Mouse (Mus musculus) hematopoietic multipotent progenitor cell, adult 10-12 weeks (in vitro differentiated cells): ENCODE results near the gene Olfr382. TPM values are rescaled to one million over a fixed set of nuclear protein-coding genes. Genes with fewer than 3 reads are reported as not detected.

Experiments used
- polyA plus RNA-seq: library from polyadenylated mRNA; stranded (reverse); fragments of >175 nt; gene quantifications from 2 replicates; pipeline ENCODE4 v1.2.3, GENCODE M21; 2012; ENCODE audit warnings: low replicate concordance

The Olfr382 gene
- not detected in 2 replicates for polyA plus RNA-seq

GRCm38 (mm10) chr11:73517097-73517496, at the start of gene Olfr382:
Gene Olfr382, minus strand, starts transcription at chr11:73517197.

DNA sequence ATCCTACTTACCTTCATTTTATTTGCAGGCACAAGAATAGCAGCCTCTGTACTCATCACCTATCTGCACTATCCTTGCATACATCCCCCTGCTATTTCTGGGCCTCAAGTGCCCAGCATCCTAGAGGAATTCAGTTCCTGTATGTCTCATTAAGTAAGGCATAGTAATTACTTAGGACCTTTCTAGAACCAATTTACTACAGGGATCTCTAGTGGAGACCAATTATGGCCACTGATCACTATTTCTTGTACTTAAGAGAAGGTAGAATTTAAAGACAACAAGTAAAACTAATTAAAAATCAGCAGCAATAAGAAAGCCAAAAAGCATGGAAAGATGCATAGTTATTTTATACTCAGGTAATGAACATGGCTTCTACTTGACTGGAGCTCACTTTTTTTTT, 25.5 kb downstream of the Olfr382 start, which contains the start of gene Olfr381:
TSS of gene Olfr381 (minus strand) at position 101 of the 400 bp plus-strand sequence.

Other genes starting within 250 kb of the Olfr382 start
- gene Trpv3, start 249.8 kb downstream of the Olfr382 start, polyA plus RNA-seq, result not detected in 2 replicates
- gene Aspa, start 187.6 kb downstream of the Olfr382 start, polyA plus RNA-seq, result 0.11 TPM in 1 of 2 replicates, not detected in the other
- gene Gm49340, start 187.5 kb downstream of the Olfr382 start, polyA plus RNA-seq, result not detected in 2 replicates
- not detected in 2 replicates for gene Spata22, start 187.5 kb downstream of the Olfr382 start, polyA plus RNA-seq
- gene Olfr20, start 166.4 kb downstream of the Olfr382 start, polyA plus RNA-seq, result not detected in 2 replicates
- gene Olfr376, start 146.0 kb downstream of the Olfr382 start, polyA plus RNA-seq, result not detected in 2 replicates
- gene Olfr1, start 117.6 kb downstream of the Olfr382 start, polyA plus RNA-seq, result not detected in 2 replicates
- gene Olfr378, start 88.7 kb downstream of the Olfr382 start, polyA plus RNA-seq, result not detected in 2 replicates
- 0.15 TPM in 1 of 2 replicates, not detected in the other for gene Olfr380, start 59.7 kb downstream of the Olfr382 start, polyA plus RNA-seq
- gene Olfr381, start 25.6 kb downstream of the Olfr382 start, polyA plus RNA-seq, result not detected in 2 replicates
- gene Olfr385, start 75.8 kb upstream of the Olfr382 start, polyA plus RNA-seq, result not detected in 2 replicates
- gene Olfr384, start 81.4 kb upstream of the Olfr382 start, polyA plus RNA-seq, result not detected in 2 replicates
- gene Zfp735, start 171.6 kb upstream of the Olfr382 start, polyA plus RNA-seq, result not detected in 2 replicates